Mouse (Mus musculus) hindbrain, embryonic 11.5 days (tissue): ENCODE measurements at regions not wholly inside any gene's neighbourhood (a gene's known extent, or its start where the extent isn't known, plus 50 kb on each side); places are given as distances from the start of the nearest gene placed in this dataset.

ENCODE experiments used
- ATAC-seq: fragments of 200-750 bp; cut with Nextera tagmentation; 2 replicates; pipeline ENCODE4 v1.8.0; 2017; ENCODE audit warnings: mild to moderate bottlenecking, moderate TSS enrichment, moderate library complexity; ENCODE audit not compliant: low FRiP score
- DNase-seq: peaks from one replicate; pipeline ENCODE4 v3.0.0-alpha.2; 2015; ENCODE audit warnings: low spot score
- H3K27ac ChIP-seq: fragments of 300-500 bp; sonication (generic); 2 replicates; pipeline ENCODE4 v1.5.1; 2014; ENCODE audit warnings: mild to moderate bottlenecking, low read depth, low read length
- H3K27me3 ChIP-seq: fragments of 300-500 bp; sonication (generic); 2 replicates; pipeline ENCODE4 v1.6.1; 2014; ENCODE audit warnings: mild to moderate bottlenecking, low read length, moderate library complexity, mixed read lengths; ENCODE audit not compliant: control insufficient read depth, insufficient read depth
- H3K36me3 ChIP-seq: fragments of 300-500 bp; sonication (generic); 2 replicates; pipeline ENCODE4 v1.6.1; 2014; ENCODE audit warnings: mild to moderate bottlenecking, low read length, moderate library complexity, mixed read lengths; ENCODE audit not compliant: control insufficient read depth, insufficient read depth
- H3K4me1 ChIP-seq: fragments of 300-500 bp; sonication (generic); replicated peaks from 2 replicates; pipeline ENCODE4 v1.6.1; 2014; ENCODE audit warnings: low read length, mixed read lengths; ENCODE audit not compliant: control insufficient read depth, insufficient read depth
- H3K4me2 ChIP-seq: fragments of 300-500 bp; sonication (generic); replicated peaks from 2 replicates; pipeline ENCODE4 v1.6.1; 2014; ENCODE audit warnings: mild to moderate bottlenecking, low read depth, low read length
- H3K4me3 ChIP-seq: fragments of 300-500 bp; sonication (generic); 2 replicates; pipeline ENCODE4 v1.5.1; 2014; ENCODE audit warnings: low read depth, low read length
- H3K9ac ChIP-seq: fragments of 300-500 bp; sonication (generic); 2 replicates; pipeline ENCODE4 v1.6.1; 2014; ENCODE audit warnings: low read depth, low read length
- H3K9me3 ChIP-seq: fragments of 300-500 bp; sonication (generic); 2 replicates; pipeline ENCODE4 v1.6.1; 2016; ENCODE audit warnings: low read length; ENCODE audit not compliant: control insufficient read depth
- whole genome bisulfite sequencing: fragments of 180-500 bp; shearing (Covaris S2); extraction: QIAGEN DNeasy Blood & Tissue Kit; methylation state at CpG from one replicate; pipeline ENCODE4 v1.1.7; 2014; 5-methylcytosine and 5-hydroxymethylcytosine counted together

- Histone ChIP-seq H3K4me3 (no peak overlapping the region), H3K4me2 (no peak overlapping the region), H3K27ac (no peak overlapping the region), H3K9ac (no peak overlapping the region), H3K4me1 (no peaks in the 10 kb centered on the region), H3K36me3 (no peaks in the 10 kb centered on the region), H3K9me3 (no peaks in the 10 kb centered on the region), H3K27me3 (no peaks in the 10 kb centered on the region)
- ATAC-seq = no peak
- DNase-seq = no peak
- WGBS = 98% methylated on average over 6 of the region's 6 CpGs
These were observed 170.1 kb upstream of the Jarid2 start for GRCm38 (mm10) chr13:44559178-44559565.

GRCm38 (mm10) chr13:44559706-44560105 is 169.6 kb upstream of the Jarid2 start:
- no peak overlapping the region for H3K27ac ChIP-seq
- ATAC-seq = no peak
- 61% methylated on average over 2 of the region's 2 CpGs for WGBS
- H3K4me1 ChIP-seq = no peaks in the 10 kb centered on the region
- no peaks in the 10 kb centered on the region for H3K27me3 ChIP-seq
- DNase-seq = no peak
- no peaks in the 10 kb centered on the region for H3K36me3 ChIP-seq
- H3K9ac ChIP-seq = no peak overlapping the region
- no peak overlapping the region for H3K4me2 ChIP-seq
- H3K9me3 ChIP-seq = no peaks in the 10 kb centered on the region
- H3K4me3 ChIP-seq = no peak overlapping the region

- Histone ChIP-seq H3K4me3 (no peak overlapping the region), H3K36me3 (no peaks in the 10 kb centered on the region), H3K9ac (no peak overlapping the region), H3K4me1 (no peaks in the 10 kb centered on the region), H3K4me2 (no peak overlapping the region), H3K27me3 (no peaks in the 10 kb centered on the region), H3K27ac (no peak overlapping the region), H3K9me3 (no peaks in the 10 kb centered on the region)
- DNase-seq (no peak), ATAC-seq (no peak)
- 31% methylated on average over 11 of the region's 11 CpGs for WGBS
These were observed 164.6 kb upstream of the Jarid2 start for GRCm38 (mm10) chr13:44564705-44565104.

GRCm38 (mm10) chr13:44567696-44568095 is 161.6 kb upstream of the Jarid2 start:
- no peaks in the 10 kb centered on the region for H3K27me3 ChIP-seq
- H3K27ac ChIP-seq = no peak overlapping the region
- H3K36me3 ChIP-seq = no peaks in the 10 kb centered on the region
- ATAC-seq = no peak
- no peak overlapping the region for H3K4me3 ChIP-seq
- no peak overlapping the region for H3K4me2 ChIP-seq
- DNase-seq = no peak
- H3K4me1 ChIP-seq = no peaks in the 10 kb centered on the region
- 73% methylated on average over 2 of the region's 2 CpGs for WGBS
- no peak overlapping the region for H3K9ac ChIP-seq
- no peaks in the 10 kb centered on the region for H3K9me3 ChIP-seq

- ATAC-seq = no peak
- WGBS = 78% methylated on average over 3 of the region's 3 CpGs
These were observed 160.0 kb upstream of the Jarid2 start for GRCm38 (mm10) chr13:44569241-44569778.

GRCm38 (mm10) chr13:44573463-44573862 is 155.8 kb upstream of the Jarid2 start:
- WGBS = 11% methylated on average over 7 of the region's 7 CpGs
- no peak overlapping the region for H3K27ac ChIP-seq
- no peak for ATAC-seq

More at GRCm38 (mm10) chr13:44569241-44569778, 160.0 kb upstream of the Jarid2 start:
- Histone ChIP-seq H3K4me1 (no peaks in the 10 kb centered on the region), H3K36me3 (no peaks in the 10 kb centered on the region), H3K27me3 (no peaks in the 10 kb centered on the region), H3K9me3 (no peaks in the 10 kb centered on the region), H3K4me3 (no peak overlapping the region), H3K9ac (no peak overlapping the region), H3K4me2 (no peak overlapping the region), H3K27ac (no peak overlapping the region)
- DNase-seq = no peak

GRCm38 (mm10) chr13:44579215-44579614 is 150.1 kb upstream of the Jarid2 start:
- Histone ChIP-seq H3K4me1 (0 out of 2 replicates have a peak, but pooled peaks cover 3% of the 10 kb centered on the region), H3K9ac (no peak overlapping the region), H3K27me3 (no peaks in the 10 kb centered on the region), H3K9me3 (no peaks in the 10 kb centered on the region), H3K4me2 (no peak overlapping the region), H3K4me3 (no peak overlapping the region), H3K27ac (no peak overlapping the region), H3K36me3 (no peaks in the 10 kb centered on the region)
- ATAC-seq (no peak), DNase-seq (no peak)
- 96% methylated on average over 5 of the region's 5 CpGs for WGBS

More at GRCm38 (mm10) chr13:44573463-44573862, 155.8 kb upstream of the Jarid2 start:
- Histone ChIP-seq H3K4me2 (no peak overlapping the region), H3K36me3 (no peaks in the 10 kb centered on the region), H3K9ac (no peak overlapping the region), H3K27me3 (no peaks in the 10 kb centered on the region), H3K9me3 (no peaks in the 10 kb centered on the region), H3K4me3 (no peak overlapping the region), H3K4me1 (no peaks in the 10 kb centered on the region)
- DNase-seq = no peak

- ATAC-seq = no peak
- H3K9ac ChIP-seq = no peak overlapping the region
- 0 out of 2 replicates have a peak, but pooled peaks cover 3% of the 10 kb centered on the region for H3K4me1 ChIP-seq
- 60% methylated on average over 15 of the region's 15 CpGs for WGBS
- H3K27ac ChIP-seq = no peak overlapping the region
- no peaks in the 10 kb centered on the region for H3K9me3 ChIP-seq
- DNase-seq = no peak
- H3K36me3 ChIP-seq = no peaks in the 10 kb centered on the region
- no peaks in the 10 kb centered on the region for H3K27me3 ChIP-seq
- H3K4me2 ChIP-seq = no peak overlapping the region
- no peak overlapping the region for H3K4me3 ChIP-seq
These were observed 149.0 kb upstream of the Jarid2 start for GRCm38 (mm10) chr13:44580156-44580736.

- WGBS = 59% methylated on average over 9 of the region's 9 CpGs
- ATAC-seq = no peak
- no peaks in the 10 kb centered on the region for H3K27me3 ChIP-seq
- H3K9ac ChIP-seq = no peak overlapping the region
- H3K4me3 ChIP-seq = no peak overlapping the region
- H3K27ac ChIP-seq = no peak overlapping the region
- no peak for DNase-seq
- 0 out of 2 replicates have a peak, but pooled peaks cover 3% of the 10 kb centered on the region for H3K4me1 ChIP-seq
- no peak overlapping the region for H3K4me2 ChIP-seq
- no peaks in the 10 kb centered on the region for H3K9me3 ChIP-seq
- no peaks in the 10 kb centered on the region for H3K36me3 ChIP-seq
These were observed 148.5 kb upstream of the Jarid2 start for GRCm38 (mm10) chr13:44580767-44581166.
